Mouse (Mus musculus) liver, embryonic 15.5 days (tissue): ENCODE data around the gene Igsf9. TPM values are rescaled to one million over a fixed set of nuclear protein-coding genes. Genes with fewer than 3 reads are reported as not detected.

Experiments
- ATAC-seq: fragments of 200-750 bp; cut with Nextera tagmentation; 2 replicates; pipeline ENCODE4 v1.8.0; 2017; ENCODE audit warnings: moderate number of reproducible peaks, mild to moderate bottlenecking, moderate library complexity; ENCODE audit not compliant: insufficient read depth
- H3K27ac ChIP-seq: fragments of 300-500 bp; sonication (generic); replicated peaks from 2 replicates; pipeline ENCODE4 v1.5.1; 2015; ENCODE audit warnings: mild to moderate bottlenecking, inconsistent platforms
- H3K27me3 ChIP-seq: fragments of 300-500 bp; sonication (generic); 2 replicates; pipeline ENCODE4 v1.6.1; 2015; ENCODE audit warnings: mild to moderate bottlenecking, inconsistent platforms
- H3K36me3 ChIP-seq: fragments of 300-500 bp; sonication (generic); replicated peaks from 2 replicates; pipeline ENCODE4 v1.6.1; 2015; ENCODE audit warnings: moderate library complexity, mild to moderate bottlenecking, inconsistent platforms
- H3K4me1 ChIP-seq: fragments of 300-500 bp; sonication (generic); replicated peaks from 2 replicates; pipeline ENCODE4 v1.6.1; 2015; ENCODE audit warnings: inconsistent platforms
- H3K4me2 ChIP-seq: fragments of 300-500 bp; sonication (generic); 2 replicates; pipeline ENCODE4 v1.6.1; 2015; ENCODE audit warnings: moderate library complexity, mild to moderate bottlenecking, inconsistent platforms
- H3K4me3 ChIP-seq: fragments of 300-500 bp; sonication (generic); replicated peaks from 2 replicates; pipeline ENCODE4 v1.5.1; 2015; ENCODE audit warnings: mild to moderate bottlenecking, inconsistent platforms
- H3K9ac ChIP-seq: fragments of 300-500 bp; sonication (generic); 2 replicates; pipeline ENCODE4 v1.6.1; 2015; ENCODE audit warnings: moderate library complexity, mild to moderate bottlenecking, inconsistent platforms
- H3K9me3 ChIP-seq: fragments of 300-500 bp; sonication (generic); replicated peaks from 2 replicates; pipeline ENCODE4 v1.6.1; 2016; ENCODE audit warnings: inconsistent platforms
- WGBS: fragments of 180-500 bp; shearing (Covaris S2); methylation state at CpG from one replicate; pipeline ENCODE4 v1.1.7; 2015; ENCODE audit warnings: mixed read lengths; ENCODE audit not compliant: insufficient replicate concordance; 5-methylcytosine and 5-hydroxymethylcytosine counted together
- polyA plus RNA-seq: library from polyadenylated mRNA; unstranded; fragments of >200 nt; fragmentation: Nextera tagmentation; extraction: Ambion mirVana; gene quantifications from 2 replicates; pipeline ENCODE4 v1.2.1, GENCODE M21; 2015

Gene Igsf9
- 0.96 and 1.2 TPM in 2 replicates for polyA plus RNA-seq

GRCm38 (mm10) chr1:172481540-172482280 is at the start of gene Igsf9:
Gene Igsf9, plus strand, starts transcription at chr1:172481788.
- no peak within 1 kb of the TSS; the same call in 1 of the 2 replicates for H3K27ac ChIP-seq
- H3K4me3 ChIP-seq: peak within 1 kb of the TSS; percentile 44
- no peak within 1 kb of the TSS for H3K9ac ChIP-seq
- peaks cover 32% of the 10 kb centered on the region for H3K27me3 ChIP-seq
- peaks cover 22% of the 10 kb centered on the region for H3K4me1 ChIP-seq
- H3K4me2 ChIP-seq: peak within 1 kb of the TSS; percentile 62
- no peaks in the 10 kb centered on the region for H3K36me3 ChIP-seq
- 1% methylated on average over 38 of the region's 38 CpGs for WGBS
- ATAC-seq: peak; percentile 79
- no peaks in the 10 kb centered on the region for H3K9me3 ChIP-seq

GRCm38 (mm10) chr1:172431836-172432586 is 49.6 kb upstream of the Igsf9 start:
- Histone ChIP-seq H3K27ac (no peak overlapping the region), H3K9ac (no peak overlapping the region), H3K4me2 (no peak overlapping the region), H3K4me1 (no peaks in the 10 kb centered on the region), H3K9me3 (no peaks in the 10 kb centered on the region), H3K4me3 (no peak overlapping the region), H3K27me3 (no peaks in the 10 kb centered on the region), H3K36me3 (no peaks in the 10 kb centered on the region)
- 37% methylated on average over 4 of the region's 4 CpGs for WGBS
- ATAC-seq: no peak

GRCm38 (mm10) chr1:172432587-172432955 is 49.0 kb upstream of the Igsf9 start:
- Histone ChIP-seq H3K9me3 (no peaks in the 10 kb centered on the region), H3K27me3 (no peaks in the 10 kb centered on the region), H3K27ac (no peak overlapping the region), H3K36me3 (no peaks in the 10 kb centered on the region), H3K4me3 (no peak overlapping the region), H3K4me2 (no peak overlapping the region), H3K4me1 (no peaks in the 10 kb centered on the region), H3K9ac (no peak overlapping the region)
- WGBS: 70% methylated on average over 3 of the region's 3 CpGs
- ATAC-seq: no peak

- Histone ChIP-seq H3K27me3 (no peaks in the 10 kb centered on the region), H3K4me2 (no peak overlapping the region), H3K9ac (no peak overlapping the region), H3K4me3 (no peak overlapping the region), H3K9me3 (no peaks in the 10 kb centered on the region), H3K27ac (no peak overlapping the region), H3K36me3 (no peaks in the 10 kb centered on the region), H3K4me1 (no peaks in the 10 kb centered on the region)
- WGBS: 53% methylated on average over 20 of the region's 20 CpGs
- no peak for ATAC-seq
These were observed 48.4 kb upstream of the Igsf9 start for GRCm38 (mm10) chr1:172433012-172433850.

- Histone ChIP-seq H3K4me1 (no peaks in the 10 kb centered on the region), H3K27ac (no peak overlapping the region), H3K9me3 (no peaks in the 10 kb centered on the region), H3K4me3 (no peak overlapping the region), H3K27me3 (no peaks in the 10 kb centered on the region), H3K36me3 (no peaks in the 10 kb centered on the region), H3K9ac (no peak overlapping the region), H3K4me2 (no peak overlapping the region)
- no peak for ATAC-seq
- 64% methylated on average over 4 of the region's 4 CpGs for WGBS
These were observed 47.8 kb upstream of the Igsf9 start for GRCm38 (mm10) chr1:172433851-172434165.

- Histone ChIP-seq H3K4me2 (no peak overlapping the region), H3K9me3 (no peaks in the 10 kb centered on the region), H3K27ac (no peak overlapping the region), H3K4me3 (no peak overlapping the region), H3K36me3 (no peaks in the 10 kb centered on the region), H3K27me3 (no peaks in the 10 kb centered on the region; the same call in 1 of the 2 replicates), H3K9ac (no peak overlapping the region), H3K4me1 (no peaks in the 10 kb centered on the region)
- ATAC-seq: no peak
- 43% methylated on average over 6 of the region's 6 CpGs for WGBS
These were observed 44.8 kb upstream of the Igsf9 start for GRCm38 (mm10) chr1:172436785-172437184.

- Histone ChIP-seq H3K27ac (no peak overlapping the region), H3K9me3 (no peaks in the 10 kb centered on the region), H3K36me3 (no peaks in the 10 kb centered on the region), H3K27me3 (no peaks in the 10 kb centered on the region; the same call in 1 of the 2 replicates), H3K4me3 (no peak overlapping the region), H3K4me2 (no peak overlapping the region), H3K4me1 (no peaks in the 10 kb centered on the region), H3K9ac (no peak overlapping the region)
- WGBS: 59% methylated on average over 2 of the region's 2 CpGs
- no peak for ATAC-seq
These were observed 43.0 kb upstream of the Igsf9 start for GRCm38 (mm10) chr1:172438621-172439020.

- Histone ChIP-seq H3K36me3 (no peaks in the 10 kb centered on the region), H3K27ac (no peak overlapping the region), H3K4me2 (no peak overlapping the region), H3K4me1 (no peaks in the 10 kb centered on the region), H3K4me3 (no peak overlapping the region), H3K9ac (no peak overlapping the region), H3K27me3 (no peaks in the 10 kb centered on the region; the same call in 1 of the 2 replicates), H3K9me3 (no peaks in the 10 kb centered on the region)
- 70% methylated on average over 3 of the region's 3 CpGs for WGBS
- ATAC-seq: no peak
These were observed 41.1 kb upstream of the Igsf9 start for GRCm38 (mm10) chr1:172440521-172440920.

GRCm38 (mm10) chr1:172441935-172442445 is 39.6 kb upstream of the Igsf9 start:
- H3K4me2 ChIP-seq: no peak overlapping the region
- no peaks in the 10 kb centered on the region for H3K36me3 ChIP-seq
- no peaks in the 10 kb centered on the region; the same call in 1 of the 2 replicates for H3K27me3 ChIP-seq
- no peak overlapping the region for H3K27ac ChIP-seq
- 67% methylated on average over 9 of the region's 9 CpGs for WGBS
- ATAC-seq: no peak
- H3K9me3 ChIP-seq: no peaks in the 10 kb centered on the region
- H3K4me3 ChIP-seq: no peak overlapping the region
- no peak overlapping the region for H3K9ac ChIP-seq
- H3K4me1 ChIP-seq: no peaks in the 10 kb centered on the region

GRCm38 (mm10) chr1:172450226-172450625 is 31.4 kb upstream of the Igsf9 start:
- no peaks in the 10 kb centered on the region for H3K27me3 ChIP-seq
- H3K27ac ChIP-seq: no peak overlapping the region
- 21% methylated on average over 2 of the region's 2 CpGs for WGBS
- H3K9ac ChIP-seq: no peak overlapping the region
- no peak for ATAC-seq
- H3K4me1 ChIP-seq: no peaks in the 10 kb centered on the region
- no peak overlapping the region for H3K4me2 ChIP-seq
- no peaks in the 10 kb centered on the region for H3K36me3 ChIP-seq
- no peak overlapping the region for H3K4me3 ChIP-seq
- no peaks in the 10 kb centered on the region for H3K9me3 ChIP-seq
